Mouse (Mus musculus) intestine, postnatal 0 days (tissue): ENCODE results near the gene Ltbr. TPM values are rescaled to one million over a fixed set of nuclear protein-coding genes. Genes with fewer than 3 reads are reported as not detected.
A peak's percentile ranks its signal among the peaks of the same experiment; 100 is the strongest.

Experiments used
- ATAC-seq: fragments of 200-750 bp; cut with Nextera tagmentation; 2 replicates; pipeline ENCODE4 v1.8.0; 2017; ENCODE audit warnings: mild to moderate bottlenecking, moderate TSS enrichment, moderate library complexity
- H3K27ac ChIP-seq: fragments of 300-500 bp; sonication (generic); 2 replicates; pipeline ENCODE4 v1.5.1; 2014; ENCODE audit warnings: mild to moderate bottlenecking, low read depth, low read length, moderate library complexity
- H3K27me3 ChIP-seq: fragments of 300-500 bp; sonication (generic); replicated peaks from 2 replicates; pipeline ENCODE4 v1.6.1; 2014; ENCODE audit warnings: low read length, mixed read lengths; ENCODE audit not compliant: control insufficient read depth, insufficient read depth
- H3K36me3 ChIP-seq: fragments of 300-500 bp; sonication (generic); 2 replicates; pipeline ENCODE4 v1.6.1; 2014; ENCODE audit warnings: mild to moderate bottlenecking, moderate library complexity; ENCODE audit not compliant: control insufficient read depth, insufficient read depth
- H3K4me1 ChIP-seq: fragments of 300-500 bp; sonication (generic); replicated peaks from 2 replicates; pipeline ENCODE4 v1.6.1; 2014; ENCODE audit warnings: antibody characterized with exemption, low read length, mixed read lengths; ENCODE audit not compliant: control insufficient read depth, insufficient read depth
- H3K4me2 ChIP-seq: fragments of 300-500 bp; sonication (generic); replicated peaks from 2 replicates; pipeline ENCODE4 v1.6.1; 2014; ENCODE audit warnings: low read depth, mild to moderate bottlenecking, moderate library complexity
- H3K4me3 ChIP-seq: fragments of 300-500 bp; sonication (generic); 2 replicates; pipeline ENCODE4 v1.5.1; 2014; ENCODE audit warnings: low read depth, low read length
- H3K9ac ChIP-seq: fragments of 300-500 bp; sonication (generic); 2 replicates; pipeline ENCODE4 v1.6.1; 2014; ENCODE audit warnings: mild to moderate bottlenecking, low read depth, low read length
- H3K9me3 ChIP-seq: fragments of 300-500 bp; sonication (generic); 2 replicates; pipeline ENCODE4 v1.6.1; 2016; ENCODE audit warnings: mixed run types; ENCODE audit not compliant: control insufficient read depth
- CTCF ChIP-seq: sonication (generic); IDR thresholded peaks from 2 replicates; pipeline ENCODE4 v1.5.1; 2016; ENCODE audit warnings: low read depth, mild to moderate bottlenecking, control low read depth, antibody characterized with exemption, moderate library complexity
- WGBS: fragments of 180-500 bp; shearing (Covaris S2); extraction: QIAGEN DNeasy Blood & Tissue Kit; methylation state at CpG from one replicate; pipeline ENCODE4 v1.1.7; 2014; 5-methylcytosine and 5-hydroxymethylcytosine counted together
- polyA plus RNA-seq: library from polyadenylated mRNA; unstranded; fragments of >200 nt; fragmentation: Nextera tagmentation; extraction: Ambion mirVana; gene quantifications from 2 replicates; pipeline ENCODE4 v1.2.1, GENCODE M21; 2015

Ltbr gene
- polyA plus RNA-seq, 1 experiment from 2014 or later: 104 TPM

DNA sequence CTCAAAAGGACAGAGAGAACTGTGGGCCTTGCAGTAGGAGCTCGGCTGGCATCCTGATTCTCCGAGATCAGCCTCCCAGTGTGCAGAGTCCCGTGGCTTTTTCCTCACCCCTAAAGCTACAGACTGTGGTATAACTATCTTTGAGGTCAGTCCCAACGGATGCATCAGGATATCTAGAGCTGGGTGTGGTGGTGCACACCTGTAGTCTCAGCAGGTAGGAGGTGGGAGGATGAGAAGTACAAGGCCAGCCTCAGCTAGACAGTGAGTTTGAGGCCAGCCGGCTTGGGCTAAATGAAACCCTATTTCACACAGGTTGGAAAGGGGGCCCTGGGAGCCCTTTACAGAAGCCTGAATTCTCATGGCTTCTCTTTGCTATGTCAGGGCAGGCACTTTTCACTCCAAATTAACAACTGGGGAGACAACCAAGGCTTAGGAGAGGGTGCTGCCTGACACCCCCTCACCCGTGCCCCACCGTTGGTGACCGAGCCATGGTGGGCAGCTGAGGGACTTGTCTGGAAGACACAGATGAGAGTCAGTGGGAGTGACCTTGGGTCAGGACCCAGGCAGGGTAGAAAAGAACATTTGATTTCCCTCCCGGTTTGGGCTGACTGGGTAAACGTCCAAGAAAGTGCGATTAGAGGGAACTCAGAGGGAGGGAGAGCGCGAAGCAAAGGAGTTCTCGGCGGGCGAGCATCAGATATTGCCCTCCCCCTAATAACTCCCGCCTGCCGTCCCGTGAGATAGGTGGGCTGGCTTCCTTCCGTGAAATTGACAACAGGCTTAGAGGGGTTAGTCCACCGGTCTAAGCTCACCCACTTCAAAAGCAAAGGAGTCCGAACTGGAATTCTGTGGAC, 35.3 kb upstream of the Ltbr start, which contains the start of gene Tnfrsf1a:
TSS of gene Tnfrsf1a (plus strand) at position 642 of the 854 bp plus-strand sequence.
- no peak for ATAC-seq
- WGBS: 8% methylated on average over 22 of the region's 22 CpGs
- H3K27me3 ChIP-seq: no peaks in the 10 kb centered on the region
- H3K4me1 ChIP-seq: peaks cover 23% of the 10 kb centered on the region
- H3K4me2 ChIP-seq: peak within 1 kb of the TSS; percentile 81
- peak within 1 kb of the TSS; percentile 84 for H3K9ac ChIP-seq
- H3K9me3 ChIP-seq: no peaks in the 10 kb centered on the region
- H3K36me3 ChIP-seq: peaks cover 13% of the 10 kb centered on the region; the same call in 1 of the 2 replicates
- H3K4me3 ChIP-seq: peak within 1 kb of the TSS; percentile 81
- no peak for TF ChIP-seq CTCF
- H3K27ac ChIP-seq: peak within 1 kb of the TSS; percentile 89

DNA sequence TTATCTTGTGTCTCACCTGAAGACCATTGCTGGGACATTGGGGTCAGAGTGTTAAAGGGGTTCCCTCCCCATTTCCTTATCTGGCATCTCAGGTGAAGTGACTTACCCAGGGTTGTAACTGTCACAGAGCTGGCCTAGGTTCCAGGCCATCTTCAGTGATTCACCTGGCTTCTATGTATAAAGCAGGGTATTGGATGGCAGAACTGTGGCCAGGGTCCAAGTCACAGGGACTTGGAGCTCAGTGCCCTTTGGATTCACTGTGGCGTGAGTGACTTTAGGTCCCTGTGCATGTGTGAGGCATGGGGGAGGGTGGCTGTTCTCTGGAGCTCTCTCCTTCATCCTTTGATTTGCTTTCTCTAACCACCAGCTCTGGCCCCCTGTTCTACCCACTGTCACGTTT, 32.3 kb upstream of the Ltbr start:
- Histone ChIP-seq H3K4me1 (peaks cover 25% of the 10 kb centered on the region), H3K9ac (no peak overlapping the region), H3K27ac (peak overlapping the region; percentile 51), H3K9me3 (no peaks in the 10 kb centered on the region), H3K4me2 (no peak overlapping the region), H3K4me3 (no peak overlapping the region), H3K27me3 (no peaks in the 10 kb centered on the region), H3K36me3 (no peaks in the 10 kb centered on the region)
- 41% methylated on average over 2 of the region's 2 CpGs for WGBS
- TF ChIP-seq CTCF: no peak
- peak; percentile 82 for ATAC-seq

DNA sequence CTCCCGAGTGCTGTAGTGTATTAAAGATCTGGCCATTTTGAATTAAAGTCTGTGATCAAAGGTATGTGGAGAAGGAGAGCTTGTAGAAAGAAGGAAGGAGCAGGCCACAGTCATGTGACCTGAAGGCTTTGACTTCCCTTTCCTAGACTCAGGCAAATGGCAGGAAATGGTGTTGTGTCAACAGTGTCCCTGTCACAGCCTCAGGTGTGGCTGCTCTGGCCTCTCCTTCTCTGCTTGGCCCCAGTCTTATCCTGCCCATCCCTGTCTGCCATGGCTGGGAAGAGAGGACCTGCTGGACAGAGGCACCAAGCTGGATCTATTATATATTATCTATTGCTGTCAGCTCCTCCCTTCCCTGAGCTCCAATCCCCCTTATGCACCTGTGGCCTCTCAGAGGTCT, 31.9 kb upstream of the Ltbr start:
- WGBS: 48% methylated on average over 1 of the region's 1 CpGs
- Histone ChIP-seq H3K4me1 (peaks cover 25% of the 10 kb centered on the region), H3K9ac (no peak overlapping the region), H3K27ac (peak overlapping the region; percentile 89), H3K27me3 (no peaks in the 10 kb centered on the region), H3K4me2 (no peak overlapping the region), H3K36me3 (no peaks in the 10 kb centered on the region), H3K4me3 (no peak overlapping the region), H3K9me3 (no peaks in the 10 kb centered on the region)
- no peak for TF ChIP-seq CTCF
- ATAC-seq: peak; percentile 81

DNA sequence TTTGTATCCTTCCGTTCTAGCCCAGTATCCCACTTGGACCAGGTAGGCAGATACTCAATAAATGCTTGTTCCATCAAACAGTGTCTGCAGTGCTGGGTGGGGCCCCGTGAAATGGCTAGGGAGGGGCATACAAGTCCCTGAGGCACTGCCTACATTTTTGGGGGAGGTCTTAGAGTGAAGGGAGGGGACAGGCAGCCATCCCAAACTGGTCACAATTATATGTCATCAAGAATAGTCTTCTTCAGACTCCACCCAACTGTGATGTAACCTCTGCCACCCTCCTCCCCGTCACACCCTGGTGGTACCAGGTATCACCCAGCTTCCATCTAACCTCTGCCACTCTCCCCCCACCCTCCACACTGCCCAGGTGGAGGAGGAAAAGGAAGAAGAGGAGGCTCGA, 31.2 kb upstream of the Ltbr start:
- Histone ChIP-seq H3K9ac (no peak overlapping the region), H3K36me3 (no peaks in the 10 kb centered on the region), H3K27ac (peak overlapping the region; percentile 89), H3K9me3 (no peaks in the 10 kb centered on the region), H3K4me2 (no peak overlapping the region), H3K4me3 (no peak overlapping the region), H3K4me1 (peaks cover 25% of the 10 kb centered on the region), H3K27me3 (no peaks in the 10 kb centered on the region)
- 38% methylated on average over 4 of the region's 4 CpGs for WGBS
- TF ChIP-seq CTCF: no peak
- no peak for ATAC-seq

DNA sequence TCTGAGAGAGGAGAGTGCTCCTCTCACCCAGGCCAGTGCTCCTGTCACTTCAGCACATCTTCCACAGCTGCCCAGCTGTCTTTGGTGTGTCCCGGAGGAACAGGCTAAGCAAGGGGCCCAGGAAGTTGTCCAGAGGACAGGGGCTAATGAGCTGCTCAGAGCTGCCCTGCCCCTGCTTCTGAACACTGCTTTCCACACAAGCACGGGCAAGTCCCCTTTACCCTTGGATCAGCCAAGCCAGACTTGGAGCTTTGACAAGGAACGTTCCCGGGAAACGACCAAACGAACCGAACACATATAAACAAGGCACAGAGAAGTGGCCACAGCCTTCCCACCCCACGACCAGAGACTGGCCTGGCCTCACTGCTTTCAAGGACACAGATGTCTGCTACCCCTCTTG, 30.4 kb upstream of the Ltbr start:
- H3K36me3 ChIP-seq: no peaks in the 10 kb centered on the region
- TF ChIP-seq CTCF: no peak
- ATAC-seq: no peak
- no peaks in the 10 kb centered on the region for H3K9me3 ChIP-seq
- no peak overlapping the region for H3K4me3 ChIP-seq
- H3K4me2 ChIP-seq: no peak overlapping the region
- H3K9ac ChIP-seq: no peak overlapping the region
- peak overlapping the region; percentile 64 for H3K27ac ChIP-seq
- H3K27me3 ChIP-seq: no peaks in the 10 kb centered on the region
- peaks cover 24% of the 10 kb centered on the region for H3K4me1 ChIP-seq
- 23% methylated on average over 8 of the region's 8 CpGs for WGBS

DNA sequence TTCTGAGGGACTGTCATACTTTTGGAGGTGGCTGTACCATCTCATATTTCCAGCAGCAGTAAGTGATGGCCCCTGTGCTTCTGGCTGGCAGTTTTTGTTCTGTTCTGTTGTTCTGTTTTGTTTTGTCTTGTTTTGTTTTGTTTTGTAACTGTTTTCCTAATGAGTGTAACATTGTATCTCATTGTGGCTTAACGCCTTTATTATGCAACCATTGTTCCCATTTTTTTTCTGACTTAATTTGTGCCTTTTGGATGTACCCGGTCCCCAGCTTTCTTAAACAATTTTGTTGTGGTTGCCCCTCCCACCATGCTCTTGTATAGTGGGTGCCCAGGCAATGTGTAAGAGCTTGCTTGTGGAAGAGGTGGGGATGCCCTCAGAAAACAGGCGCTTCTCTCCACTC, 28.5 kb upstream of the Ltbr start:
- WGBS: 53% methylated on average over 3 of the region's 3 CpGs
- TF ChIP-seq CTCF: no peak
- Histone ChIP-seq H3K4me2 (peak overlapping the region; percentile 47), H3K36me3 (no peaks in the 10 kb centered on the region), H3K4me1 (peaks cover 22% of the 10 kb centered on the region), H3K27ac (peak overlapping the region; percentile 64), H3K9me3 (no peaks in the 10 kb centered on the region), H3K9ac (no peak overlapping the region), H3K27me3 (no peaks in the 10 kb centered on the region), H3K4me3 (no peak overlapping the region)
- ATAC-seq: no peak
